Mouse (Mus musculus) large intestine, adult 2 months (tissue): Measurements from ENCODE around the gene Ablim2. TPM values are rescaled to one million over a fixed set of nuclear protein-coding genes. Genes with fewer than 3 reads are reported as not detected.

ENCODE experiments used
- DNase-seq: peaks from one replicate; pipeline ENCODE4 v3.0.0-alpha.2; 2012; ENCODE audit warnings: low read depth, low spot score
- WGBS: fragments of 180-500 bp; shearing (Covaris S2); methylation state at CpG from one replicate; pipeline ENCODE4 v1.1.7; 2018; 5-methylcytosine and 5-hydroxymethylcytosine counted together
- polyA plus RNA-seq: library from polyadenylated mRNA; depleted of rRNA; stranded (reverse); fragments of >200 nt; gene quantifications from 2 replicates; pipeline ENCODE4 v1.2.3, GENCODE M21; 2012; rRNA removed

Gene Ablim2
- polyA plus RNA-seq, 1 experiment, result 6.9 TPM

- WGBS, result 57% methylated on average over 5 of the region's 5 CpGs
- DNase-seq, result no peak
Observed at GRCm38 (mm10) chr5:35931296-35931695, 173.6 kb downstream of the Ablim2 start.

- no peak for DNase-seq
- WGBS, result 92% methylated on average over 10 of the region's 10 CpGs
Observed at GRCm38 (mm10) chr5:35933059-35933458, 175.4 kb downstream of the Ablim2 start.

Other genes with a start within 250 kb of the Ablim2 start
- 1.1 and 1.2 TPM in 2 replicates for gene Cpz, start 232.2 kb upstream of the Ablim2 start, polyA plus RNA-seq
- 3.9 and 5.3 TPM in 2 replicates for gene Trmt44, start 182.8 kb upstream of the Ablim2 start, polyA plus RNA-seq
- gene Acox3, start 174.8 kb upstream of the Ablim2 start, polyA plus RNA-seq, result 27.0 and 43.3 TPM in 2 replicates
- gene Htra3, start 78.1 kb upstream of the Ablim2 start, polyA plus RNA-seq, result 27.9 and 39.6 TPM in 2 replicates
- 6.7 and 6.8 TPM in 2 replicates for gene Sh3tc1, start 17.9 kb upstream of the Ablim2 start, polyA plus RNA-seq
- gene Afap1, start 135.4 kb downstream of the Ablim2 start, polyA plus RNA-seq, result 3.8 and 4.7 TPM in 2 replicates